Mouse (Mus musculus): ENCODE results near the gene Trim28. TPM values are rescaled to one million over a fixed set of nuclear protein-coding genes. Genes with fewer than 3 reads are reported as not detected.
A peak's percentile ranks its signal among the peaks of the same experiment; 100 is the strongest.

The Trim28 gene
- polyA plus RNA-seq, 1 experiment from 2014 or later: 122 TPM

GRCm38 (mm10) chr7:13034148-13034977 is 35.4 kb downstream of the Trim28 start, which contains the start of gene Chmp2a:
Gene Chmp2a, minus strand, starts transcription at chr7:13034807.
- ATAC-seq (ENCODE audit: insufficient read depth, low FRiP score): peak; percentile 82
- peak within 1 kb of the TSS; percentile 87 for H3K9ac ChIP-seq (ENCODE audit: low read length)
- H3K4me2 ChIP-seq (ENCODE audit: low read depth, low read length): peak within 1 kb of the TSS; percentile 87
- peak within 1 kb of the TSS; percentile 71 for H3K4me3 ChIP-seq (replicated peaks; ENCODE audit: low read length)
- H3K4me1 ChIP-seq (ENCODE audit: control insufficient read depth, insufficient read depth, low read length): peaks cover 34% of the 10 kb centered on the region
- H3K27ac ChIP-seq (ENCODE audit: low read length): peak within 1 kb of the TSS; percentile 93
- WGBS: under 1% methylated on average over 45 of the region's 45 CpGs
- H3K9me3 ChIP-seq (replicated peaks; ENCODE audit: control insufficient read depth, low read length): no peaks in the 10 kb centered on the region
- no peaks in the 10 kb centered on the region for H3K27me3 ChIP-seq (ENCODE audit: control insufficient read depth, insufficient read depth, low read length)
- H3K36me3 ChIP-seq (ENCODE audit: control insufficient read depth, insufficient read depth, low read length): peaks cover 29% of the 10 kb centered on the region

- no peak overlapping the region for H3K4me3 ChIP-seq (replicated peaks; ENCODE audit: low read length)
- ATAC-seq (ENCODE audit: insufficient read depth, low FRiP score): no peak
- WGBS: 79% methylated on average over 17 of the region's 17 CpGs
Measured at GRCm38 (mm10) chr7:13035211-13035855, 36.4 kb downstream of the Trim28 start.

GRCm38 (mm10) chr7:13036806-13037205 is 37.9 kb downstream of the Trim28 start:
- ATAC-seq (ENCODE audit: insufficient read depth, low FRiP score): no peak
- Histone ChIP-seq H3K9me3 (replicated peaks; ENCODE audit: control insufficient read depth, low read length) (no peaks in the 10 kb centered on the region), H3K27ac (ENCODE audit: low read length) (peak overlapping the region; percentile 99), H3K27me3 (ENCODE audit: control insufficient read depth, insufficient read depth, low read length) (no peaks in the 10 kb centered on the region), H3K36me3 (ENCODE audit: control insufficient read depth, insufficient read depth, low read length) (peaks cover 11% of the 10 kb centered on the region), H3K4me3 (replicated peaks; ENCODE audit: low read length) (peak overlapping the region; percentile 81), H3K4me1 (ENCODE audit: control insufficient read depth, insufficient read depth, low read length) (peaks cover 35% of the 10 kb centered on the region), H3K9ac (ENCODE audit: low read length) (peak overlapping the region; percentile 97), H3K4me2 (ENCODE audit: low read depth, low read length) (peak overlapping the region; percentile 90)
- WGBS: 26% methylated on average over 4 of the region's 4 CpGs

More at GRCm38 (mm10) chr7:13035211-13035855, 36.4 kb downstream of the Trim28 start:
- Histone ChIP-seq H3K9ac (ENCODE audit: low read length) (peak overlapping the region; percentile 59), H3K36me3 (ENCODE audit: control insufficient read depth, insufficient read depth, low read length) (peaks cover 20% of the 10 kb centered on the region), H3K27me3 (ENCODE audit: control insufficient read depth, insufficient read depth, low read length) (no peaks in the 10 kb centered on the region), H3K27ac (ENCODE audit: low read length) (peak overlapping the region; percentile 82), H3K4me2 (ENCODE audit: low read depth, low read length) (peak overlapping the region; percentile 40; the same call in 1 of the 2 replicates), H3K4me1 (ENCODE audit: control insufficient read depth, insufficient read depth, low read length) (peaks cover 35% of the 10 kb centered on the region), H3K9me3 (replicated peaks; ENCODE audit: control insufficient read depth, low read length) (no peaks in the 10 kb centered on the region)

- H3K4me1 ChIP-seq (ENCODE audit: control insufficient read depth, insufficient read depth, low read length): peaks cover 35% of the 10 kb centered on the region
- H3K4me3 ChIP-seq (replicated peaks; ENCODE audit: low read length): peak overlapping the region; percentile 81
- no peaks in the 10 kb centered on the region for H3K9me3 ChIP-seq (replicated peaks; ENCODE audit: control insufficient read depth, low read length)
- 0% methylated on average over 32 of the region's 33 CpGs for WGBS
- H3K27me3 ChIP-seq (ENCODE audit: control insufficient read depth, insufficient read depth, low read length): no peaks in the 10 kb centered on the region
- peak overlapping the region; percentile 90 for H3K4me2 ChIP-seq (ENCODE audit: low read depth, low read length)
- peak overlapping the region; percentile 97 for H3K9ac ChIP-seq (ENCODE audit: low read length)
- peaks cover 9% of the 10 kb centered on the region for H3K36me3 ChIP-seq (ENCODE audit: control insufficient read depth, insufficient read depth, low read length)
- ATAC-seq (ENCODE audit: insufficient read depth, low FRiP score): no peak
- H3K27ac ChIP-seq (ENCODE audit: low read length): peak overlapping the region; percentile 99
Measured at GRCm38 (mm10) chr7:13037366-13037765, 38.5 kb downstream of the Trim28 start.

- peaks cover 9% of the 10 kb centered on the region for H3K36me3 ChIP-seq (ENCODE audit: control insufficient read depth, insufficient read depth, low read length)
- peaks cover 6% of the 10 kb centered on the region for H3K27me3 ChIP-seq (ENCODE audit: control insufficient read depth, insufficient read depth, low read length)
- ATAC-seq (ENCODE audit: insufficient read depth, low FRiP score): peak; percentile 95
- H3K9me3 ChIP-seq (replicated peaks; ENCODE audit: control insufficient read depth, low read length): peaks cover 5% of the 10 kb centered on the region; the same call in 1 of the 2 replicates
- peaks cover 35% of the 10 kb centered on the region for H3K4me1 ChIP-seq (ENCODE audit: control insufficient read depth, insufficient read depth, low read length)
- peak within 1 kb of the TSS; percentile 97 for H3K9ac ChIP-seq (ENCODE audit: low read length)
- peak within 1 kb of the TSS; percentile 90 for H3K4me2 ChIP-seq (ENCODE audit: low read depth, low read length)
- H3K27ac ChIP-seq (ENCODE audit: low read length): peak within 1 kb of the TSS; percentile 99
- WGBS: under 1% methylated on average over 63 of the region's 65 CpGs
- peak within 1 kb of the TSS; percentile 81 for H3K4me3 ChIP-seq (replicated peaks; ENCODE audit: low read length)
Measured at GRCm38 (mm10) chr7:13037901-13038555, 39.1 kb downstream of the Trim28 start, which contains the start of gene Ube2m. Gene Ube2m, minus strand, starts transcription at chr7:13038275.

GRCm38 (mm10) chr7:13038621-13039169 is 39.8 kb downstream of the Trim28 start:
- H3K27ac ChIP-seq (ENCODE audit: low read length): peak overlapping the region; percentile 99
- peak overlapping the region; percentile 81 for H3K4me3 ChIP-seq (replicated peaks; ENCODE audit: low read length)
- H3K9me3 ChIP-seq (replicated peaks; ENCODE audit: control insufficient read depth, low read length): peaks cover 11% of the 10 kb centered on the region; the same call in 1 of the 2 replicates
- WGBS: 19% methylated on average over 15 of the region's 15 CpGs
- H3K4me2 ChIP-seq (ENCODE audit: low read depth, low read length): peak overlapping the region; percentile 68
- H3K4me1 ChIP-seq (ENCODE audit: control insufficient read depth, insufficient read depth, low read length): peaks cover 31% of the 10 kb centered on the region
- H3K36me3 ChIP-seq (ENCODE audit: control insufficient read depth, insufficient read depth, low read length): peaks cover 9% of the 10 kb centered on the region
- H3K9ac ChIP-seq (ENCODE audit: low read length): peak overlapping the region; percentile 97
- peaks cover 13% of the 10 kb centered on the region for H3K27me3 ChIP-seq (ENCODE audit: control insufficient read depth, insufficient read depth, low read length)
- ATAC-seq (ENCODE audit: insufficient read depth, low FRiP score): no peak

GRCm38 (mm10) chr7:13039181-13039580 is 40.3 kb downstream of the Trim28 start:
- H3K36me3 ChIP-seq (ENCODE audit: control insufficient read depth, insufficient read depth, low read length): peaks cover 9% of the 10 kb centered on the region
- ATAC-seq (ENCODE audit: insufficient read depth, low FRiP score): no peak
- peak overlapping the region; percentile 81 for H3K4me3 ChIP-seq (replicated peaks; ENCODE audit: low read length)
- peaks cover 31% of the 10 kb centered on the region for H3K4me1 ChIP-seq (ENCODE audit: control insufficient read depth, insufficient read depth, low read length)
- H3K4me2 ChIP-seq (ENCODE audit: low read depth, low read length): peak overlapping the region; percentile 68
- H3K27me3 ChIP-seq (ENCODE audit: control insufficient read depth, insufficient read depth, low read length): peaks cover 18% of the 10 kb centered on the region
- H3K27ac ChIP-seq (ENCODE audit: low read length): peak overlapping the region; percentile 99; the same call in 1 of the 2 replicates
- peaks cover 11% of the 10 kb centered on the region; the same call in 1 of the 2 replicates for H3K9me3 ChIP-seq (replicated peaks; ENCODE audit: control insufficient read depth, low read length)
- H3K9ac ChIP-seq (ENCODE audit: low read length): peak overlapping the region; percentile 97
- 74% methylated on average over 1 of the region's 1 CpGs for WGBS

GRCm38 (mm10) chr7:13041256-13041655 is 42.3 kb downstream of the Trim28 start:
- ATAC-seq (ENCODE audit: insufficient read depth, low FRiP score): no peak
- Histone ChIP-seq H3K4me1 (ENCODE audit: control insufficient read depth, insufficient read depth, low read length) (peaks cover 24% of the 10 kb centered on the region), H3K9ac (ENCODE audit: low read length) (no peak overlapping the region), H3K4me3 (replicated peaks; ENCODE audit: low read length) (no peak overlapping the region), H3K27ac (ENCODE audit: low read length) (no peak overlapping the region), H3K36me3 (ENCODE audit: control insufficient read depth, insufficient read depth, low read length) (no peaks in the 10 kb centered on the region), H3K27me3 (ENCODE audit: control insufficient read depth, insufficient read depth, low read length) (peaks cover 30% of the 10 kb centered on the region), H3K4me2 (ENCODE audit: low read depth, low read length) (no peak overlapping the region), H3K9me3 (replicated peaks; ENCODE audit: control insufficient read depth, low read length) (peaks cover 11% of the 10 kb centered on the region; the same call in 1 of the 2 replicates)
- 68% methylated on average over 1 of the region's 1 CpGs for WGBS

All from stomach, embryonic 16.5 days (tissue).